Mouse (Mus musculus) bone marrow, adult 2 months (tissue): Measurements from ENCODE around the gene Tcf20.

Experiments
- CTCF ChIP-seq: fragments of 200-500 bp; IDR thresholded peaks from 2 replicates; pipeline ENCODE4 v1.5.1; 2011; ENCODE audit warnings: low read length, control low read depth; ENCODE audit not compliant: control insufficient read depth, insufficient read depth
- POLR2A ChIP-seq: fragments of 200-500 bp; IDR thresholded peaks from 2 replicates; pipeline ENCODE4 v1.6.1; 2011; ENCODE audit warnings: low read depth, mild to moderate bottlenecking, control low read depth, low read length, borderline replicate concordance; ENCODE audit not compliant: control insufficient read depth

- TF ChIP-seq CTCF (no peak), POLR2A (no peak)
These were observed 80.4 kb downstream of the Tcf20 start for GRCm38 (mm10) chr15:82907306-82907705.
